Mouse (Mus musculus) MEL (cell line): Measurements from ENCODE around the gene Ube3b.

Experiments
- CTCF ChIP-seq, 3 experiments: IDR thresholded peaks in 2 of 3; conservative IDR thresholded peaks in 1 of 3; 2 replicates each; pipeline ENCODE4 v1.5.1; 2011 to 2012; ENCODE audit warnings: low read length in 3 of 3, low read depth in 2 of 3, mild to moderate bottlenecking in 2 of 3, improper control_type of control experiment in 1 of 3, inconsistent platforms in 1 of 3, mixed read lengths in 1 of 3, moderate library complexity in 1 of 3; ENCODE audit not compliant: control insufficient read depth in 1 of 3, insufficient read depth in 1 of 3, poor library complexity in 1 of 3, severe bottlenecking in 1 of 3
- EP300 ChIP-seq, 2 experiments: IDR thresholded peaks; 2 replicates each; pipeline ENCODE4 v1.6.1; 2011; ENCODE audit warnings: improper control_type of control experiment in 2 of 2, low read length in 2 of 2, low read depth in 1 of 2, mild to moderate bottlenecking in 1 of 2
- KAT2A ChIP-seq: conservative IDR thresholded peaks from 2 replicates; pipeline ENCODE4 v1.6.1; 2012; ENCODE audit warnings: low read depth, low read length, improper control_type of control experiment, inconsistent platforms
- MAX ChIP-seq: IDR thresholded peaks from 2 replicates; pipeline ENCODE4 v1.6.1; 2011; ENCODE audit warnings: low read length, improper control_type of control experiment
- NELFE ChIP-seq: IDR thresholded peaks from 2 replicates; pipeline ENCODE4 v1.6.1; 2011; ENCODE audit warnings: low read depth, low read length, improper control_type of control experiment
- POLR2A ChIP-seq, 2 experiments: IDR thresholded peaks; 2 replicates each; pipeline ENCODE4 v1.6.1; 2011 to 2012; ENCODE audit warnings: low read length in 2 of 2, mild to moderate bottlenecking in 2 of 2, control low read depth in 1 of 2, improper control_type of control experiment in 1 of 2, low read depth in 1 of 2, moderate library complexity in 1 of 2; ENCODE audit not compliant: control insufficient read depth in 1 of 2, insufficient read depth in 1 of 2, poor library complexity in 1 of 2
- POLR2AphosphoS2 ChIP-seq: IDR thresholded peaks from 2 replicates; pipeline ENCODE4 v1.6.1; 2011; ENCODE audit warnings: low read length, improper control_type of control experiment
- RCOR1 ChIP-seq: IDR thresholded peaks from 2 replicates; pipeline ENCODE4 v1.6.1; 2012; ENCODE audit warnings: low read depth, mild to moderate bottlenecking, inconsistent platforms, low read length, improper control_type of control experiment
- SIN3A ChIP-seq: IDR thresholded peaks from 2 replicates; pipeline ENCODE4 v1.6.1; 2012; ENCODE audit warnings: low read length, improper control_type of control experiment, inconsistent platforms
- TBP ChIP-seq: IDR thresholded peaks from 2 replicates; pipeline ENCODE4 v1.8.0; 2011; ENCODE audit warnings: low read depth, low read length, improper control_type of control experiment
- UBTF ChIP-seq: IDR thresholded peaks from 2 replicates; pipeline ENCODE4 v1.6.1; 2012; ENCODE audit warnings: low read depth, mild to moderate bottlenecking, inconsistent platforms, low read length, improper control_type of control experiment, moderate library complexity, borderline replicate concordance; ENCODE audit not compliant: insufficient read depth
- ZC3H11A ChIP-seq: IDR thresholded peaks from 2 replicates; pipeline ENCODE4 v1.6.1; 2012; ENCODE audit warnings: low read depth, mild to moderate bottlenecking, inconsistent platforms, low read length, improper control_type of control experiment
- ZKSCAN1 ChIP-seq: IDR thresholded peaks from 2 replicates; pipeline ENCODE4 v1.6.1; 2012; ENCODE audit warnings: low read depth, mild to moderate bottlenecking, inconsistent platforms, low read length, improper control_type of control experiment, moderate library complexity

DNA sequence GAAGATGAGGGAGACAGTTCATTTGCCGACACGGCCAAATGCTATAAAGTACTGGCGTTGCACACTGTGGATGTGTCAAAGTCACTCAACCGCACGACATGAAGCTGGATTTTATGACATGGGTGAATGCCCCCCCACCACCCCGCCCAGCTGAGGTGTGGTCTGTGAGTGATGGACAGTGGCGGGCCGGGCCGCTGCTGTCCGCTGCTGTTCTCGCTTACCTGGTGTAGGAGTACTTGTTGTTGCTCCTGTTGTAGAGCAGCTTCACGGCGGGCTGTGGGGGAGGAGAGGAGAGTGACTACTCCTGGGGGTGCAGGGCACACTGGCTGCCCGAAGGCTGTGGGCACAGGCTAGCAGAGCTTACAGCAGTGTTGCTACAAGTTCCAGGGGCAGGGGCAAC, 12.3 kb upstream of the Ube3b start:
- TF ChIP-seq CTCF (IDR thresholded peaks at IDR 0.05 in 2 of 3, conservative IDR thresholded peaks at IDR 0.05 in 1 of 3; ENCODE audit: control insufficient read depth in 1 of 3, insufficient read depth in 1 of 3, low read depth in 2 of 3, low read length in 3 of 3, poor library complexity in 1 of 3, severe bottlenecking in 1 of 3) (no peak), SIN3A (no peak), MAX (no peak), EP300 (IDR thresholded peaks at IDR 0.05; ENCODE audit: low read depth in 1 of 2, low read length in 2 of 2) (no peak), UBTF (no peak), ZC3H11A (no peak), NELFE (no peak), POLR2A (IDR thresholded peaks at IDR 0.05; ENCODE audit: control insufficient read depth in 1 of 2, insufficient read depth in 1 of 2, low read depth in 1 of 2, low read length in 2 of 2, poor library complexity in 1 of 2) (no peak), RCOR1 (no peak), TBP (no peak), KAT2A (no peak), POLR2AphosphoS2 (no peak), ZKSCAN1 (no peak)
